Mouse (Mus musculus) stomach, postnatal 0 days (tissue): ENCODE data around the gene Kcnma1. TPM values are rescaled to one million over a fixed set of nuclear protein-coding genes. Genes with fewer than 3 reads are reported as not detected.

ENCODE experiments used
- ATAC-seq: fragments of 200-750 bp; cut with Nextera tagmentation; 2 replicates; pipeline ENCODE4 v1.8.0; 2017; ENCODE audit not compliant: low FRiP score, low TSS enrichment
- DNase-seq: peaks from one replicate; pipeline ENCODE4 v3.0.0-alpha.2; 2016; ENCODE audit warnings: low spot score
- H3K27ac ChIP-seq: fragments of 300-500 bp; sonication (generic); replicated peaks from 2 replicates; pipeline ENCODE4 v1.5.1; 2014; ENCODE audit warnings: mild to moderate bottlenecking, control low read depth
- H3K27me3 ChIP-seq: fragments of 300-500 bp; sonication (generic); 2 replicates; pipeline ENCODE4 v1.6.1; 2014; ENCODE audit warnings: low read length; ENCODE audit not compliant: control insufficient read depth, insufficient read depth
- H3K36me3 ChIP-seq: fragments of 300-500 bp; sonication (generic); 2 replicates; pipeline ENCODE4 v1.6.1; 2014; ENCODE audit warnings: low read length, mixed read lengths; ENCODE audit not compliant: control insufficient read depth, insufficient read depth
- H3K4me1 ChIP-seq: fragments of 300-500 bp; sonication (generic); replicated peaks from 2 replicates; pipeline ENCODE4 v1.6.1; 2014; ENCODE audit warnings: antibody characterized with exemption; ENCODE audit not compliant: control insufficient read depth, insufficient read depth
- H3K4me2 ChIP-seq: fragments of 300-500 bp; sonication (generic); replicated peaks from 2 replicates; pipeline ENCODE4 v1.6.1; 2014; ENCODE audit warnings: low read depth, mild to moderate bottlenecking, control low read depth, moderate library complexity
- H3K4me3 ChIP-seq: fragments of 300-500 bp; sonication (generic); 2 replicates; pipeline ENCODE4 v1.5.1; 2014; ENCODE audit warnings: low read depth, low read length, control low read depth
- H3K9ac ChIP-seq: fragments of 300-500 bp; sonication (generic); 2 replicates; pipeline ENCODE4 v1.6.1; 2014; ENCODE audit warnings: mild to moderate bottlenecking, low read length, control low read depth, mixed read lengths
- H3K9me3 ChIP-seq: fragments of 300-500 bp; sonication (generic); 2 replicates; pipeline ENCODE4 v1.6.1; 2016; ENCODE audit warnings: low read length; ENCODE audit not compliant: control insufficient read depth
- CTCF ChIP-seq: IDR thresholded peaks from 2 replicates; pipeline ENCODE4 v1.5.1; 2016; ENCODE audit warnings: antibody characterized with exemption, low read depth, mild to moderate bottlenecking, moderate library complexity
- EP300 ChIP-seq: optimal IDR thresholded peaks from 2 replicates; pipeline ENCODE3; 2016; ENCODE audit warnings: antibody characterized with exemption
- WGBS: fragments of 180-500 bp; shearing (Covaris S2); extraction: QIAGEN DNeasy Blood & Tissue Kit; methylation state at CpG from one replicate; pipeline ENCODE4 v1.1.7; 2014; 5-methylcytosine and 5-hydroxymethylcytosine counted together
- polyA plus RNA-seq: library from polyadenylated mRNA; unstranded; fragments of >200 nt; fragmentation: Nextera tagmentation; extraction: Ambion mirVana; gene quantifications from 2 replicates; pipeline ENCODE4 v1.2.1, GENCODE M21; 2015

Kcnma1 gene
- polyA plus RNA-seq, 1 experiment from 2014 or later: 13.3 TPM

DNA sequence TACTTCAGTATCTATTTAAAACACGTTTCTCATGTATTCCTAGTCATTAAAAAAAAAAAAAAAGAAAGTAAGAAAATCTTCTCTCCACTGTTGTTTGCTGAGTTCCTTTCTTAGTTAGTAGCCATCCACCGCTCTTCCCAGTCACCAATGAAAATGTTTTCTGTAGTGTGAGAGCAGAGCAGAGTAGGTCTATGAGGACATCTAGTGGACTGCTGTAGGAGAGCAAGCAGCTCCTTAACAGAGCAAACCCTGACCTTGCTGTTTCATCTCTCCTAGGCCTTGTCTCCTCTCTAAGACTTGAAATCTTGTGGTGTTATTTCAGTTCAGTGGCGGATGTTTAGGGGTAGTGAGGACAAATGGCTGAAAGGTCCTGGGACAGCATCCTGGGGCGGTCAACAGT lies 585.2 kb downstream of the Kcnma1 start:
- Histone ChIP-seq H3K27ac (no peak overlapping the region), H3K4me3 (no peak overlapping the region), H3K9me3 (no peaks in the 10 kb centered on the region), H3K36me3 (no peaks in the 10 kb centered on the region), H3K27me3 (no peaks in the 10 kb centered on the region), H3K4me2 (no peak overlapping the region), H3K9ac (no peak overlapping the region), H3K4me1 (no peaks in the 10 kb centered on the region)
- peak; percentile 14 for DNase-seq
- WGBS: 32% methylated on average over 4 of the region's 4 CpGs
- ATAC-seq: no peak
- TF ChIP-seq CTCF (peak; percentile 90), EP300 (no peak)

- H3K9ac ChIP-seq: no peak overlapping the region
- no peak overlapping the region for H3K4me2 ChIP-seq
- no peak overlapping the region for H3K27ac ChIP-seq
- DNase-seq: no peak
- no peaks in the 10 kb centered on the region for H3K36me3 ChIP-seq
- H3K27me3 ChIP-seq: no peaks in the 10 kb centered on the region
- H3K4me3 ChIP-seq: no peak overlapping the region
- no peak for TF ChIP-seq EP300
- TF ChIP-seq CTCF: no peak
- no peaks in the 10 kb centered on the region for H3K9me3 ChIP-seq
- no peaks in the 10 kb centered on the region for H3K4me1 ChIP-seq
- 82% methylated on average over 12 of the region's 12 CpGs for WGBS
- ATAC-seq: no peak
These were observed 591.7 kb downstream of the Kcnma1 start for GRCm38 (mm10) chr14:23422481-23423040.

DNA sequence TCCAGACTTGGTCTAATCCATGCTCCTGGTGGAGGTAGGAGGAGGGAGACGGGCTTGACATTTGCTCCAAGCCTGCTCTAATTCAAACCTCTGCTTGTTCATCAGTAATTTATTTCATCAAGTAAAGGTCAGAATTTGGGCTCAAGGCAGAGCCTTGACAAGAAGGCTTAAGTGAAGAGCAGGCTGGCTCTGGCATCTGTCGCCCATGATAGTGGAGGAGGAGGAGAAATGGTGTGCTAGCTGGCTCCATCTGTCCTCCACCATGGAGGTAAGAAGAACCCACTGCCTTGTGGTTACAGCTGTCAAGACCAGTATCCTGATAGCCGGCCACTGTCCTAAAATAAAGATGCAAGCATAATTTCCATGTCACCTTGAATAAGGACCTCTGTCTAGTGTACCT lies 595.3 kb downstream of the Kcnma1 start:
- Histone ChIP-seq H3K4me1 (no peaks in the 10 kb centered on the region), H3K36me3 (no peaks in the 10 kb centered on the region), H3K27ac (no peak overlapping the region), H3K9me3 (no peaks in the 10 kb centered on the region), H3K9ac (no peak overlapping the region), H3K4me2 (no peak overlapping the region), H3K27me3 (no peaks in the 10 kb centered on the region), H3K4me3 (no peak overlapping the region)
- DNase-seq: no peak
- no peak for TF ChIP-seq CTCF
- ATAC-seq: no peak
- WGBS: 83% methylated on average over 3 of the region's 3 CpGs

DNA sequence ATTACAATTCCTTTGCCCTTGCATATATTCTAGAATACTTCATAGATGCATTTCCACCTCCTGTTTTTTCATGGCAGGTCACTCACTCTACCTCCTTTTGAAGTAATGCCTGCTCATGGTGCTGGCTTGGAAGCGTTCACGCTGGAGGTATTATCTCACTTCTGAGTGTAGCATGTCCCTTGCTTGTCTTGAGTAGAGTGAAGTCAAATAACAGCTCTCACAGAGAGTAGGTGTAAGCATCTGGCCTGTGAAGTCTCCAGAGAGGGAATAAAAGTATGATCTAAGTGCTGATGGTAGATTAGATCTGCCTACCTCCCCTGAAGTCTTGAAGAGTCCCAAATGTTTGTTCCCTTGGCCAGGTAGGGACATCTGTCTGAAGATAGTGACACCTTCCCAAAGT lies 607.2 kb downstream of the Kcnma1 start:
- ATAC-seq: no peak
- Histone ChIP-seq H3K27ac (no peak overlapping the region), H3K36me3 (no peaks in the 10 kb centered on the region), H3K4me1 (no peaks in the 10 kb centered on the region), H3K4me3 (no peak overlapping the region), H3K27me3 (no peaks in the 10 kb centered on the region), H3K9me3 (no peaks in the 10 kb centered on the region), H3K9ac (no peak overlapping the region), H3K4me2 (no peak overlapping the region)
- no peak for TF ChIP-seq EP300
- no peak for TF ChIP-seq CTCF
- DNase-seq: no peak
- 85% methylated on average over 2 of the region's 2 CpGs for WGBS

DNA sequence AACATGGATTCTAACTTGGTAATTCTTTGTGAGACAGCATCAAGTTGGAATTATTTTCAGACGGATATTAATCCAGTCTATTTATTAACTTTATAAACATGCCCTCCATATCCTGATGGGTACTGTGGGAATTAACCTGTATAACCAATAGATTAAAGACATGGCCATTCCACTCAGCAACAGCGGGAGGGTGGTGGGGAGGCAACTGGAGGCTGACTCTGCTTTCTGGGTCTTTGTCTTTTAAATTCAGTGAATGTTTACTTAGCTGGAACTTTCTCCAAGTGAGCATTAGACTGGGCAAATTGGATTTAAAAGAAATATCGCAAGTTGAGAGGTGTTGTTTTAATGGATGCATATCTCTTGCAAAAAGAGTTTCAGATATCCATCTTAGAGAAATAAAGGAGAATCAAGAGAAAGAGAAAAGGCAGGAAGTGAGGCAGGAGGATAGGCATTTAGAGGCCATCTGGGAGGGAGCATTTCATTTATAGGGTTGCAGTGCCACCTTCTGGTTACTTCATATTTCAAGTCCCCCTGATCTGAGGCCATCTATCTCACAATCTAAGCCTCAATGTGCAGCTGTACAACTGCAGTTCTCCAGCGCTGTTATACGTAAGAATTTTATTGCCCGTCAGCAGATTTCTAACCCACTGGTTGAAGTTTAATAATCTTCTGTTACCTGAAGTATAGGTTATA lies 613.4 kb downstream of the Kcnma1 start:
- no peaks in the 10 kb centered on the region for H3K36me3 ChIP-seq

DNA sequence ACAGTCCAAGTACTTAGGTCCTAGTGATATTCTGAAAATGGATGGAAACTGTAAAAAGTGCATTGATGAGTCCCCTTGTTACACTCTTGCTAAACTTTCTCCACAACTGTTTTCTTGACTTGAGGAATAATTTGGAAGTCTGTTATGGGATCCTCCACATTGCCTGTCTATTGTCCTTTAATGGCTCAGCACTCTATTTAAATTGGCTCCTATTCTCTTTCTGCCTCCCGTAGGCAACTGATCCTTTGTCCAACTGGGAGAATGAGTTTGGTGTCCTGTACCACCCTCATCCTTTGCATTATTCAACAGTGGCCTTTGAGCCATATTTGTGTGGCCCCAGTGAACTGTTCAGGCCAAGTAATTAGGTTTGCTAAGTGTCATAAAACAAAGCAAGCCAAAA lies 616.6 kb downstream of the Kcnma1 start:
- no peak for TF ChIP-seq CTCF
- TF ChIP-seq EP300: no peak
- Histone ChIP-seq H3K9ac (no peak overlapping the region), H3K27ac (no peak overlapping the region), H3K9me3 (no peaks in the 10 kb centered on the region), H3K4me2 (no peak overlapping the region), H3K4me1 (no peaks in the 10 kb centered on the region), H3K4me3 (no peak overlapping the region), H3K27me3 (no peaks in the 10 kb centered on the region), H3K36me3 (no peaks in the 10 kb centered on the region)
- 80% methylated on average over 1 of the region's 1 CpGs for WGBS
- DNase-seq (no peak), ATAC-seq (no peak)

More for the DNA sequence above, 613.4 kb downstream of the Kcnma1 start:
- DNase-seq: peak; percentile 39
- 10% methylated on average over 6 of the region's 6 CpGs for WGBS
- Histone ChIP-seq H3K4me1 (no peaks in the 10 kb centered on the region), H3K4me3 (no peak overlapping the region), H3K9ac (no peak overlapping the region), H3K27ac (no peak overlapping the region), H3K27me3 (no peaks in the 10 kb centered on the region), H3K4me2 (no peak overlapping the region), H3K9me3 (no peaks in the 10 kb centered on the region)
- TF ChIP-seq EP300 (no peak), CTCF (peak; percentile 83)
- peak; percentile 67; the same call in 1 of the 2 replicates for ATAC-seq
